ENCODE assay signal across 1 mouse cellular context in the genomic region with DNA sequence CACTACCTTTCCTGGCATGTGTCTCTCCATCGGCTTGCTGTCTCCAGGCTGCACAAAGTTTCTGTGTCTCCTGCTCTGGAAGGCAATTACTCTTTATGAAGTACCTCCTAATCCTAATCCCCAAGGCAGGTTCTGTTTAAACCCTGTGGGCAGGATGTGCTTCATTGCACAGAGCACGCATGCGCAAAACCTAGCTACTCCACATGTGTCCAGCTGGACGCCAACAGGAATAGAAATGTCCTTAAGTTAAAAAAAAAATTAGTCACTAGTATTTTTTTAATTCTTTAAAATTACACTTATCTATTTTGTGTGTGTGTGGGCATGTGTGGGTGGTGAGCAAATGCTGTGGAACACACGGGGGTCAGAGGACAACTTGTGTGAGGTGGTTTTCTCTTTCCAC.
TF ChIP-seq lines count a peak whose summit lies in the region.

No protein-coding gene starts in this region.

TF ChIP-seq in MEL, 35 proteins besides CTCF, POLR2A, EP300 and RAD21:
- TF ChIP-seq MAX (IDR thresholded peaks at IDR 0.05; ENCODE audit: low read length) (no peak), MYC (IDR thresholded peaks at IDR 0.05; ENCODE audit: low read depth, low read length) (0 out of 2 replicates have a peak, but pooled peaks have one; percentile 6)
